Mouse (Mus musculus) ES-E14 (cell line): Measurements from ENCODE around the gene Il6ra.
A peak's percentile ranks its signal among the peaks of the same experiment; 100 is the strongest.

Experiments used
- CHD2 ChIP-seq: IDR thresholded peaks from 2 replicates; pipeline ENCODE4 v1.6.1; 2014; ENCODE audit warnings: mild to moderate bottlenecking, low read depth, low read length, inconsistent platforms
- HCFC1 ChIP-seq: IDR thresholded peaks from 2 replicates; pipeline ENCODE4 v1.6.1; 2012; ENCODE audit warnings: low read length, inconsistent platforms, borderline replicate concordance; ENCODE audit not compliant: insufficient read depth
- MAFK ChIP-seq: IDR thresholded peaks from 2 replicates; pipeline ENCODE4 v1.6.1; 2014; ENCODE audit warnings: mild to moderate bottlenecking, low read depth, low read length, inconsistent platforms; ENCODE audit not compliant: insufficient read depth
- ZC3H11A ChIP-seq: IDR thresholded peaks from 2 replicates; pipeline ENCODE4 v1.6.1; 2012; ENCODE audit warnings: low read depth, mild to moderate bottlenecking, inconsistent platforms, low read length, borderline replicate concordance
- ZNF384 ChIP-seq: IDR thresholded peaks from 2 replicates; pipeline ENCODE4 v1.6.1; 2012; ENCODE audit warnings: low read depth, low read length, inconsistent platforms

GRCm38 (mm10) chr3:89858123-89858522 is 54.9 kb downstream of the Il6ra start:
- TF ChIP-seq ZC3H11A, result peak; percentile 70; the same call in 1 of the 2 replicates
- TF ChIP-seq ZNF384, result no peak
- no peak for TF ChIP-seq CHD2
- TF ChIP-seq HCFC1, result no peak
- no peak for TF ChIP-seq MAFK
